Mouse (Mus musculus) c-Kit-positive CD71-negative TER-119-negative erythroid progenitor cells, embryonic 14.5 days (primary cell): Measurements from ENCODE around the gene Rsad1.

Experiments
- DNase-seq: peaks from one replicate; pipeline ENCODE4 v3.0.0-alpha.2; 2013; ENCODE audit warnings: low read depth

Gene Rsad1

DNA sequence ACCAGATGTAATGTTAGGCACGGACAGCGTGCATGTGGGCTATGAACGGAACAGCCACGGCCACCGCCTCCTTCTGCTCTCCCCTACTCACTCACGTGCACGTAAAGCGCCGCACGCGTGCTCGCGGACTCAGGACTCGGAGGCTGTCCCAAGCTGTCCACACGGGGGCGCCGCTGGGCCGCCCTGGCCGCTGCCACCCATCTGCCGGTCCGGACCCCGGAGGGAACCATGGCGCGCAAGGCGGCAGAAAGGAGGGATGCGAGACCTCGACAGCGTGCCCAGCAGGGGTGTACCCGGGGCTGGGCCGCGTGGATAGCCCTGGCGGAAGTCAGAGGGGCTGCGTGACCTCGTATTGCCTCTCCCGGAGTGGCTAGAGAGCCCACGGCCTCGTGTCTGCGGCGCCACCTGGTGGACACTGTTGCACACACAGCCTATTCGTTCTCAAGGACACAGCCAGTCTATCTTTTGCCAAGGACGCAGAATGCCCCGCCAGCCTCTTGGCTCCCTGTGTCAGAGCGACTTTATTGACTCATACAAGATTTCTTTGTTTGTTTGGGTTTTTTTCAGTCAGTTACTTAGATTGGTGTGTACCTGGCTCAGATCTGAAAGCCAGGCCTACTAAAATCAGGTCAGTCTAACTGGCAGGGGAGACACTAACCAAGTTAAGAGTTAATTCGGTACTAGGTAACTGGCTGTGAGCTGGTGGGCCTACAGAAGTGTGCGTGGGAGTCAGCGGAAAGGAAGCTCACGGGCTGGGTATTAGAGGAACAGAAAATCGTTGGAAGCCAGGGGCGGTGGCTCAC is at the start of gene Rsad1:
Gene Rsad1, minus strand, starts transcription at position 368 of the 803 bp plus-strand sequence.
- DNase-seq: peak; percentile 85

DNA sequence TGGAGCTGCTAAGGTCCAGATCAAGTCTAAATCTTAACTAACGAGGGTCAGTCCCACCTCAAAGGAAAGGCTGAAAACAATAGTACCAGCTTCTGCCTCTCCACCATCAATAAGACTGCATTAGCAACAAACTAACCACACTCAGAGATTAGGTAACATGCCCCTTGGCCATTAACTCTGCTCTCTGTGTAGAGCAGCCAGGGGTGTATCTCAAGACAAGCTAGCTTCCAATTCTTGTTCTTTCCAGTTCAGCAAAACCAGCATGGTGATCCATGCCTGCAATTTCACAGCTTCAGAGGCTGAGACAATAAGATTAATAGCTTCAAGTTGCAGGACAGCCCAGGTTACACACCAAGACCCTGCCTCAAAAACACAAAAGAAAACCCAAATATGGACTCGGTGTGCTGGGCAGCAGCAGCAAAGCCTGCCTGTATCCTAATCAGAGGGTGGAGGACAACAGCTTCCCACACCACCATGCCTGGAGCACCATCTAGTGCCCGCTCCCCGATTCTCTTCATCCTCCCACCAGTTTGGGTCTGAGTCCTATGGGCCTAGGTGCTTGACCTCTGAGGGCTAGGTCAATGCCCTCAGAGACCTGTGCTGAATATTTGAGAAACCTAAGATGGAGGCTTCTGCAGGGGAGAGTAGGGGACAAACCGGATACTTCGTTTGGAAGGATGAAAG is 49.5 kb upstream of the Rsad1 start:
- no peak for DNase-seq

DNA sequence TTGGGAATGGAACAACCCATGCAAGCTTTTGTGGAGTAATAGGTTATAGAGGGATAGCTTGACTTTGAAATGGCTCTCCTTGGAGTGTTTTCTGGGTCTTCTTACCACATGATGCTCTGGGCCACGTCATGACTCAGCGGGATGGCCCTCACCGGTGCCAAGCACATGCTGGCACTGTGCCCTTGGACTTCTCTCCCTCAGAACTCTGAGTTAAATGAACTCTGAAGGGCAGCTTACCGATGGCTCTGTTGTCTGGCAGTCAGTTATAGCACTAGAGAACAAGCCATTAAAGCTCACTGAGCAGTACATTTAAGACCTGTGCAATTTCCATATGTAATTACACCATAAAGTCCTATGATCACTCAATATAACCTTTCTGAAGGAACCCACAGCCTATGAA is 48.3 kb upstream of the Rsad1 start:
- no peak for DNase-seq

DNA sequence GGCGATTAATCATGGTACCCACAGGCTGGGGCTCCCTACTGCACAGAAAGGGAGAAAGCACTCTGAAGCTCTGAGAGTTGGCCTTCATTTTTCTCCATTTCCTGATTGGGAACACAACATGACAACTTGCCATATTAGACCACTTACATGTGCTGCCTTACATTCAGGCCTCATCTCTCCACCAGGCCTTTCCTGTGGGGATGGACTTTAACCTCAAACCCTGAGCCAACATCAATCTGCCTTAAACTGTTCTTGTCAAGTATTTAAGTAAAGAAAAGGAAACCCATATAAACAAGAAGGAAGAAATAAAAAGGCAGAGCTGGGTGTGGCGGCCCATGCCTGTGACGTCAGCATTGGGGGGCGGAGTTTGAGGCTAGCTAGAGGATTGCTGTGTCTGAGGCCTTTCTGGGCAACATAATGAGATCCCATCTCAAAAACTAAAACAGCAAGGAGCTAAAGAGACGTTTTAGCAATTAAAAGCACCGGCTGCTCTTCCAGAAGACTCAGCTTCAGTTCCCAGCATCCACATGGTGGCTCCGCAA is 47.3 kb upstream of the Rsad1 start:
- peak; percentile 53 for DNase-seq

DNA sequence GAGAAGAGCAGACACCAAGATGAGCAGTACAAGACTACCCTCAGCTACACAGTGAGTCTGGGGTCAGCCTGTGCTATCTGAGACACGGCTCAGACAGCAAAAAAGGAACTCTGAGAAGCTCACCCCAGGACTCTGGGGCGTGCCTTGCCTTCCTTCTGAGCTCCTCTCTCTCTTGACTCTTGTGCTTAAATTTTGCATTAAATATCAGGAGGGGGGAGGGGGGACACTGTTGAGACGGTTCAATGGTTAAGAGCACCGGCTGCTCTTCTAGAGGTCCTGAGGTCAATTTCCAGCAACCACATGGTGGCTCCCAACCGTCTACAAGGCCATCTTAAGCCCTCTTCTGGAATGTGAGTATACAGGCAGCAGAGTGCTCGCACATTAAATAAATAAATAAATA is 38.5 kb upstream of the Rsad1 start:
- DNase-seq: no peak

DNA sequence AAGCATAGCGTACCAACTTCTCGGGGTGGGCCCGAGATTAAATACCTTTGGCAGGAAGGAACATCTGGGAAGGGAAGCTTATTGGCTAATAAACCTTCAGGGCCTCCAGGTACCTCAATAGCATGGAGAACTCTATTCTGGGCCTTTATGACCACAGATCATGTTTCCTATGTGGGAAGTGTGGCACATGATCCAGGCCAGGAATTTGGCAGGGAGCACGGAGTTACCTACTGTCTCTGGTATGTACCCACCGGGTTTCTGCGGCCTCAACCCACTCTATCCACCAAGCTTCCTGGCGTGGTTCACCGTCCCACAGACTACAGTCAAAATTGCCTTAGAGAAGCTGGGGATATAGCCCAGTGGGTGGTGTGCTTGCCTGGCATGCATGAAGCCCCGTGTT is 36.0 kb upstream of the Rsad1 start:
- DNase-seq: no peak

DNA sequence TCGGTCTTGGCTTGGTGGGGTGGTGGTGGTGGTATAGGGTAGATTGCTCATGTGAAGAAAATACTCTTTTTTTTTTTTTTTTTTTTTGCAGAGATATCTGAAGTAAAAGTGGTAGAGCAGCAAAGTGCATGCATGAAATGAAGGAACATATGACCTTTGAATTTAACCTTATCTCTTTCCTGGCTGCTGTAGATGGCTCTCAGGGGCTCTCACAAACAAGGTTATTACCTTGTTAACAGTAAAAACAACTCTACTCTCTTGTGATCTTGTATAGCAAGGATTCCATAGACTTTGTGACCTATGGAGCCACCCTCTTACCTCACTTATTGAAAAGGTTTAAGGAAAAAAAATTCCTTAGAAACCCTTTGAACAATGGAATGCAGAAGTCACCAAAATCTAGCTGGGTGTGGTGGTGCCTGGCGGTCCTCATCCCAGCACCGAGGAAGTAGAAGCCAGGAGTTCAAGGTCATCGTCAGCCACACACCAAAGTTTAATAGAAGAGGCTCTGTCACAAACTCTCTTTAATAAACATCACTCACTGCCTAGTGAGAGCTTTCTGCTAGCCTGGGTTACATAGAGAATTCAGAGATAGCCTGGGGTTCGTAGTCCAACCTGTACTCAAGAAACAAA is 31.2 kb upstream of the Rsad1 start:
- DNase-seq: no peak

DNA sequence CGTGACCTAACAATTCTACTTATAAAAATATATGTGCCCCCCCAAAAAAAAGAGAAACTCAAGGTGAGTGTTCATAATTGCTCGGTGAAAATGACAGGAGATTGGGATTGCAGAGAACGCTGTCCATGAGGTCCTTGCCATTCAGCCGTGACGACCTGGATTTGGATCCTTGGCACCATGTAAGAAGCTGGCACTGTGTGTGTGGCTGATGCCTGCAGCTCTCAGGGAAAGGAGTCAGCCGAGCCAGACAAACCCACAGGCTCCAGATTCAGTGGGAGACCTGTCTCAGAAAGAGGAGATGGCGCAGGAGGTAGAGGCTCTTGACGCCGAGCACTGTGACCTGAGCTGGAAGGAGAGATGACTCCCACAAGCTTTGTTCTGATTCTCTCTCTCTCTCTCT is 27.3 kb upstream of the Rsad1 start:
- DNase-seq: no peak

DNA sequence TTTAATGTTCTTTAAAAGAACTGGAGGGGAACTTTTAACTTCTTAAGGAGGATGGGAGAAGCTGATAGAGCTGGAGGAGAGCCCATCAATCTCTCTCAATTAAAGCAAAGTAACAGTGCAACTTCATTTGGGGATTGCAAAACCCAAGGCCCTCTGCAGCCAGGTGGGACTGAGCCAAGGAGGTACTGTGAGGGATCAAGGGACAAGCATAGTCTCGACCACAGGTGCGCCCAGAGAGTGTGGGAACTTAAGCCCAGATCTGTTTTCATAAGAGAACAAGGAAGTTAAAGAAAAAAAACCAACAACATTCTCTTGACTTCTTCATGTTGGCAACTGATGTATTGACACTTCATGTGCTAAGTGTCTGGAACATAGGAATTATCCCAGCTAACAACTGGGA is 26.0 kb upstream of the Rsad1 start:
- no peak for DNase-seq

DNA sequence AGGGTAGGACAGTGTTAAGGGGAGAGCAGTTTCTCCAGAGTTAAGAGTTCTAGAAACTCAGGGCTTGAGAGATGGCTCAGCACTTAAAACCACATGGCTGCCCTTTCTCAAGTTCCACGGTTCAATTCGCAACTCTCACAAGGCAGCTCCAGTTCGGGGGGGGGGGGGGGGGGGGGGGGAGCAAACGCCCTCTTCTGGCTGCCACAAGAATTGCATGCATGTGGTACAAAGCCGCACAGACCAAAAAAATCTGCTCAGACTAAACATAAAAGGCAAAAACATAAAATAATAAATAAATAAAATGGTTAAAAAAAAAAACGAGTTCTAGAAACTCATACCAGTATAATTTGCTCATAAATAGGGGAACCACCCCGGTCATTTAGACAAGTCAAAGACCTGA is 25.5 kb upstream of the Rsad1 start:
- DNase-seq: no peak

DNA sequence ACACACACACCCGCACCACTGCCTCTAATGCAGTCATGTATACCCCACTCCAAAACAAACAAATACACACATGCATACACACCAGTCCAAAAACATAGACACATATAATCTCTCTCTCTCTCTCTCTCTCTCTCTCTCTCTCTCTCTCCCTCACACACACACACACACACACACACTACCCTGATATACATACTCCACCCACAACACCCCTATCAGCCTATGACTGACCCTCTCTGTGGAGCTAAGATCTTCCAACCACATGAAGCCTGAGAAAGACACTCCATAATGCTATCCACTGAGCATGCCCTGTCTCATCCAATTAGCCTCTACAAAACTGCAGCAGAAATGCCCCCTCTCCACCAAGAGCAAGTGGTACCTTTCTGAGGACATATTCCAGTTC is 22.8 kb upstream of the Rsad1 start:
- no peak for DNase-seq

DNA sequence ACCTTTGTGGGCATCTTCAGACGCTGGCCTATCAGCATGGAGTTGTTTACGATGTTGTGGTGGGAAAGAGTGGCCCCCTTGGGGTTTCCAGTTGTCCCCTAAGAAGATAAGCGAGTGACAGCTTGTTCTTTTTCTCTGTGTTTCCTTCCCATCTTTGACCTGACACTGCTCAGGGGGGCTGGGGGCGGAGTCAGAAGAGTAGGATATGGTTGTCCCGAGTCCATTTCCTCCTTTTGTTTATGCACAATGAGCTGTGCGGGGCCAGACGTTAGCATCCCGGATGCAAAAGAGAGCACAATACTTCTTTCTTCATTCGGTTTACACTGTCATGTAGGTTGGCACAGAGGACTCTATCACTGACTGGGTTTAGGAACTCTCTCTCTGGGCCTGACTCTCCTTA is 21.6 kb upstream of the Rsad1 start:
- no peak for DNase-seq

DNA sequence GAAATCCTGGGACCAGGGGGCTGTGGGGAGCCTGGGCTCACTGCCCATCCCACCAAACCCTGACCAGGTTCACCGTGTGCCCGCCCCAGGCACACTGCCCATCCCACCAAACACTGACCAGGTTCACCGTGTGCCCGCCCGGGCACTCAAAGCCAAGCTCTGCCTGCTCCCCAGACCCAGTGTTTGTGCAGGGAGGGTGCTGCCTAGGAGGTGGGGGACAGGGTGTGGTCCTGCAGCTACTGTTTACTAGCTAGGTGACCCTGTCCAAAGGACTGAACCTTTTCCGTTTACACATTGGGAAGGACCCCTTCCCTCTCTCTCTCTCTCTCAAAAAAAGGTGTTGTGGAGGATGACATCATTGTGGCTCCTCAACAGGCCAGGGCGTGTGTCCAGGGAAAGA is 18.3 kb upstream of the Rsad1 start:
- no peak for DNase-seq

DNA sequence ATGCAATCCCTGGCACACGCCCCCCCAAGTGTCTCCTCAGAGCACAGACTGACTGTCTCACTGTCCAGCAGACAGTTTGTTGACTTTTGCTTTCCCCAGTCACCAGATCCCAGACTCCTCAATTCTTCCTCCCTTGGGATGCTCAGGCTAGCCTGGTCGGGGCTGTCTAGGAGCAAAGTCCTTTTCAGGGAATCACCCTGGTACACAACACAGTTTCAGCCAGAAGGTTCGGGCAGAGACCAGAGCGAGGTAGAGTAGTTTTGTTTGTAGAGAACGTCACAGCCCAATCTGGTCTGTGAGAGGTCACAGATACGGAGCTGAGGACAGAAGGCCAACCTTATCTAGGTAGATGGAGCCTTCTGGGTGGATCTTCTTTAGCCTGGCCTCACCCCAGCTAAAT is 17.5 kb upstream of the Rsad1 start:
- DNase-seq: no peak

DNA sequence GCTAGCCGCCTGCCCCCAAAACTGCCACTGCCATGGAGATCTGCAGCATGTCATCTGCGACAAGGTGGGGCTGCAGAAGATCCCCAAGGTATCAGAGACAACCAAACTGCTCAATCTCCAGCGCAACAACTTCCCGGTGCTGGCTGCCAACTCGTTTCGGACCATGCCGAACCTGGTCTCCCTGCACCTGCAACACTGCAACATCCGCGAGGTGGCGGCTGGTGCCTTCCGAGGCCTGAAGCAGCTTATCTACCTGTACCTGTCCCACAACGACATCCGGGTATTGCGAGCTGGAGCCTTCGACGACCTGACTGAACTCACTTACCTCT is 16.1 kb upstream of the Rsad1 start:
- no peak for DNase-seq

DNA sequence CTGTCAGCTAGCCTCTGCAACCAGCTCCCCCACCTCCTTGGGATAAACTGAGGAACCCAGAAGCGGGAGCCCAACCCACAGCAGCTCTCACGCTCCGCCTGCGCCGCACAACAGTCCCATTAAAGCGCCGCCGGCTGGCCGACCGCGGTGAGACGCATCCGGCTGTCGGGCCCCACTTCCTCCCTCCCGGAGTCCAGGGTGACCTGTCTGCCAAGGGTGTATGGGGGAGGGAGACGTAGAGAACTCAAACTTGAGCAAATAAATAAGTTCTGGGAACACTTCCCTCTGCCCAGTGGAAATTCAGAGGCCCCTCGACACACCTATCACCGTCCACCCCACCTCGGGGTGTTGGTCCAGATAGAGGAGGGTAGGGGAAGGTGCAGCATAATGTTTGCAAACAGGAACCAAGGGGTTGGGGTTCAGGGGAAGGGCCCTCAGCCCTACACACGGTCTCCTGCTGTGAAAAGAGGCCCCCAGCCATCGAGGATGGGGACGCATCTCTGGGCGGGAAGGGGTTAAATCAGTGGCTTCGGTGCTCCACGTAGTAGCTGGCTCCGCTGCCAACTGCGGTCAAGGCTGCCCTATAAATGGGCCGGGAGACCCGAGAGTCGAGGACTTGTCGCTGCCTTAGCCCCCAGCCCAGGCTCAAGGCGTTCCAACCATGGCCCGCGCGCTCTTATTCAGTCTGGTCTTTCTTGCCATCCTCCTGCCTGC is 15.5 kb upstream of the Rsad1 start, which contains the start of gene Chad:
Gene Chad, plus strand, starts transcription at position 611 of the 714 bp plus-strand sequence.
- DNase-seq: no peak

DNA sequence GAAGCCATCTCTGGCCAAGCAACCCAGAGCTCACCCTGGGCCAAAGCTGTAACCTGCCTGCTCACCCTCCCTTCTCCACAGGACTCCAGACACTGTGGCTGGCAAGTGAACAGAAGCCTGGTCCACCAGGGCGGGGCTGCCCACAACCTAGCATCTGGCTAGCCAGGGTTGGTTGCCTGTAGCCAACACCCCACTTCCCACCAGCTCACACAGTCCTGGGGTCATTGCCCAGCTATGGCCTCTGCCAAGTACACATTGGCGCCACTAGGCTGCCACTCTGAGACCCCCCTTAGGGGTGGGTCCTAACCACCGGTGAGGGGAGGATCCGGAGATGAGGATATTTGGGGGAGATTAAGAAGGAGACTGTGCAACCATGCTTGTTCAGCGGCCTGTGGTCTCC is 14.8 kb upstream of the Rsad1 start:
- DNase-seq: no peak

DNA sequence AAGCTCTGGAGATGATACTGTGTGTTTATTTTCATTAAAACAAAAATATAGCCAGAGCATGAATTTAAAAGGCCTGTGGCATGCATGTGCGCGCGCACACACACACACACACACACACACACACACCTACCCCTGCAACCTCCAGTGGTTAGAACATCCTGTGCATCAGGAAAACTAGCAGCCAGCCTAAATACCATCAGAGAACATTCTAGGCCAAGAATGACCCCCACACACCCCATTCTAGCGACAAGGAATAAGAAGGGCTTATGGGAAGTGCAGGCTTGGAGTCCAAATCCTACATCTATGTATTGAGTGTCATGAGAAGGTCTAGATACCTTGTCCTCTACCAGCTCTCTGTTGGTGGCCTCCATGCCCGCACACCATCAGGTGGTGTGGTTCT is 14.3 kb upstream of the Rsad1 start:
- no peak for DNase-seq

DNA sequence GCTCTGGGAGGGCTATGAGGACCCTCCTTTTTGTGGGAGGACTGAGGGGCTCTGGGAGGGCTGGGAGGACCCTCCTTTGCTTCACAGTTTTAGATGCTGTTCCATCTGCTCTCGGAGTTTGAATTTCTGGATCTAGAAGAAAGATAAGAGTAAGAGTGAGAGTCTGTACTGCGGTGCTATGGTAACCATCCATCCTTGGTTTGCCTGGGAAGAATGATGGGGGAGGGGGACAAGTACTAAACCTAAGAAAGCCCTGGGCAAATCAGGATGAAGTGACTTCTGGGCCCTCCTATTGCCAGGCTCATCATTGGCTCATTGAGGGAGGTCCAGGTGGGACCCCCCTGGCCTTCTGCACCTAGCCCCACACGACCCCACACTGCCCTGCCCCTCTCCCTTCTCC is 9.2 kb upstream of the Rsad1 start:
- DNase-seq: no peak

DNA sequence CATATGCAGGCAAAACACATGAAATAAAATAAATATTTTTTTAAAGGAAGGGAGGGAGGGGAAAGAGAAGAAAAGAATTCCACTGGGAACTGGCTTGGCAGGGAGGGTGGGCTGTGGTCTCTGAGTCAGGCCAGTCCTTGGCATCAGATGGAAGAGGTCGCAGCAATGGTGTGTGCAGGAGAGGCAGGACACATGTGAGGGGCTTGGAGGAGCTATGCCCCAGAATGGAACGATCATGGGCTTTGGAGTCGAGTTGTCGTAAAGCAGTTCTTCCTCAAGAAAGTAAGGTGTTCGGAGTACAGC is 1.3 kb upstream of the Rsad1 start:
- no peak for DNase-seq

DNA sequence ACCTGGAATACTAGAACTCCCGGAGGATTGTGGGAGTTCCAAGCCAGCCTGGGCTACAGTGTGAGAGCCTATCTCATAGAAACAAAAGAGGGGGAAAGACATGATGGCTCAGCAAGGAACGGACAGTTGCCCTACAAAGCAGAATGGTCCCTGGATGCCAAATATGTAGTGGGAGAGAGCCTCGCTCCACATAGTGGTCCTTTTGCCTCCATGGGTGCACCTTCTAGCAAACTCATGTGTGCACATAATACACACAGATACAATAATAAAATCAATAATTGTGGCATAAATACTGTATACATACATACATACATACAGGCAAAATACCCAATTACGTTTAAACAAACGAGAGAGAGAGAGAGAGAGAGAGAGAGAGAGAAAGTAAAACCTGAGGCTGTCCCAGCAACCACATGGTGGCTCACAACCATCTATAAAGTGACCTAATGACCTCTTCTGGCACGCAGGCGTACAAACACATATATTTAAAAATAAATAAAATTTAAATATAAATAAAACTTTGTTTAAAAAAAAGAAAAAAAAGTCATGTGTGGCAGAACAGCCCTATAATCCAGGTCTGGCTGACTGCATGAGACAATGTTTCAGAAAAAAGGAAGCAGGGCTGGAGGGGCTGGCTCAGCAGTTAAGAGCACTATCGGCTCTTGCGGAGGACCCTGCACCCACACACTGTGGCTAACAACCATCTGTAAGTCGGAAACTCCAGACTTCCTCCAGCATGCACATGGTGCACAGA is 811 bp upstream of the Rsad1 start:
- no peak for DNase-seq
